In the genomic region with DNA sequence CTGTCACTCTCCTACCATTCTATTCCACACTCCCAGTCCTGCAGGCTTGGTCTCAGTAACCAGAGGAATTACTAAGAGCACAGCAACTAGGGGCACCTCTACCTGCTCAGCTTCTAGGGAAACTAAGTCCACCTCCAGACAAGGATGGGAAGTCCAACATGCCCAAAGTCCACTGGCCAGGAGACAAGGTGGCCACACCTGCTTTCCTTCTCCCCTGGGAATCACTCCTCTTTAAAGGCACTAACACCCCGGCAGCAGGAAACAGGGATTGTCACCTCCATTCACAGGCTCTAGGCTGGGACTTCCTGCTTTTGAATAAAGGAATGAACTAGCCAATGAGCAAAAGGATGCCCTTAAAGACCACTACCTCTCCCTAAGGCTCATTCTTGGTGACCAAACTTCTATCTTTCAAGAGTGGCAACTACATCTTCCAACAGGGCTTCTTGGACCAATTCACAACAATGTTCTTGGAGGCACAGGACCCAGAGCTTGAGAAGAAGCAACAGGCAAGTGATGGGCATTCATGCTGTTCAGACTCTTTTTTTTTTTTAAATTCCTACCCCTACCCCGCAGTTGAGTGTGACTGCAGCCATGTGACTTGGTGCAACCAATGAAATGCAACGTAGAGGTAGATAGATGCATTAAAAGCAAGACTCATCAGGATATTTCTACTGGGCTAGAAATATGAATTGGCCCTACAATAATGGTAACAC, we compare ENCODE assay signal across 9 mouse cellular contexts. TPM values are rescaled to one million over a fixed set of nuclear protein-coding genes. Genes with fewer than 3 reads are reported as not detected.
A peak's percentile ranks its signal among the peaks of the same experiment; 100 is the strongest.
DNase-seq lines count a peak whose midpoint lies in the region; ATAC-seq and TF ChIP-seq lines count a peak whose summit lies in the region.
"Had no signal": no experiment of that assay in that cellular context is flagged by ENCODE, and none has a peak within 500 bp of the region (broad histone marks: within the 10 kb centered on the region; RNA-seq: fewer than 3 reads in every experiment).

No protein-coding gene starts in this region.

- H3K4me3 ChIP-seq in embryonic facial prominence, embryonic 15.5 days (replicated peaks), result no peak overlapping the region
- H3K4me3 ChIP-seq in embryonic facial prominence, embryonic 10.5 days, result no peak overlapping the region; the same call in 1 of the 2 replicates
- H3K4me3 ChIP-seq in kidney, adult 2 months (ENCODE audit: insufficient read depth, low read depth, low read length), result no peak overlapping the region
- H3K4me3 ChIP-seq in stomach, embryonic 16.5 days (replicated peaks; ENCODE audit: low read length), result no peak overlapping the region; the same call in 1 of the 2 replicates
- no peak overlapping the region for H3K4me3 ChIP-seq in stomach, postnatal 0 days (ENCODE audit: low read depth, low read length)

- no peaks in the 10 kb centered on the region for H3K36me3 ChIP-seq in embryonic facial prominence, embryonic 15.5 days
- H3K36me3 ChIP-seq in embryonic facial prominence, embryonic 10.5 days (replicated peaks), result 0 out of 2 replicates have a peak, but pooled peaks cover 4% of the 10 kb centered on the region
- H3K36me3 ChIP-seq in kidney, adult 2 months (ENCODE audit: control insufficient read depth, insufficient read depth, low read length), result no peaks in the 10 kb centered on the region
- no peaks in the 10 kb centered on the region for H3K36me3 ChIP-seq in stomach, embryonic 16.5 days (ENCODE audit: control insufficient read depth, insufficient read depth, low read length)
- H3K36me3 ChIP-seq in stomach, postnatal 0 days (ENCODE audit: control insufficient read depth, insufficient read depth, low read length), result no peaks in the 10 kb centered on the region

- TF ChIP-seq EP300 in stomach, postnatal 0 days (optimal IDR thresholded peaks at IDR 0.05), result no peak

- 0 out of 2 replicates have a peak overlapping the region, but pooled peaks have one; percentile 1 for H3K4me2 ChIP-seq in embryonic facial prominence, embryonic 15.5 days (replicated peaks)
- H3K4me2 ChIP-seq in stomach, embryonic 16.5 days (ENCODE audit: low read depth, low read length), result peak overlapping the region; percentile 16; the same call in 1 of the 2 replicates
- no peak overlapping the region for H3K4me2 ChIP-seq in stomach, postnatal 0 days (replicated peaks; ENCODE audit: low read depth)

- H3K27me3 ChIP-seq in embryonic facial prominence, embryonic 15.5 days, result no peaks in the 10 kb centered on the region
- peaks cover 7% of the 10 kb centered on the region for H3K27me3 ChIP-seq in embryonic facial prominence, embryonic 10.5 days (replicated peaks; ENCODE audit: low read depth, poor library complexity, severe bottlenecking)
- H3K27me3 ChIP-seq in kidney, adult 2 months (replicated peaks; ENCODE audit: control insufficient read depth, insufficient read depth, low read length), result no peaks in the 10 kb centered on the region
- H3K27me3 ChIP-seq in stomach, embryonic 16.5 days (ENCODE audit: control insufficient read depth, insufficient read depth, low read length), result no peaks in the 10 kb centered on the region
- no peaks in the 10 kb centered on the region for H3K27me3 ChIP-seq in stomach, postnatal 0 days (ENCODE audit: control insufficient read depth, insufficient read depth, low read length)

- intact Hi-C loops in gastrocnemius, postnatal 36 days (cut with DNase I), result no loop called here

- no peak for DNase-seq in embryonic facial prominence, embryonic 10.5 days (ENCODE audit: low spot score)
- DNase-seq in kidney, adult 2 months, result peak; percentile 47
- DNase-seq in kidney, postnatal 14 days, result no peak
- no peak for DNase-seq in stomach, postnatal 0 days (ENCODE audit: low spot score)
- no peak for DNase-seq in thymus, postnatal 36 days
- no peak for DNase-seq in gastrocnemius, postnatal 36 days
- DNase-seq: gastrocnemius, postnatal 10 days had no signal

- no peak for ATAC-seq in embryonic facial prominence, embryonic 15.5 days (ENCODE audit: insufficient number of reproducible peaks, low FRiP score, low TSS enrichment, low read depth)
- ATAC-seq in stomach, embryonic 16.5 days (ENCODE audit: insufficient read depth, low FRiP score), result no peak
- ATAC-seq in stomach, postnatal 0 days (ENCODE audit: low FRiP score, low TSS enrichment), result no peak

- WGBS in embryonic facial prominence, embryonic 15.5 days, result 74% methylated on average over 3 of the region's 3 CpGs
- 73% methylated on average over 3 of the region's 3 CpGs for WGBS in embryonic facial prominence, embryonic 10.5 days
- 35% methylated on average over 3 of the region's 3 CpGs for WGBS in kidney, adult 2 months
- whole genome bisulfite sequencing in stomach, embryonic 16.5 days, result 55% methylated on average over 3 of the region's 3 CpGs
- 49% methylated on average over 3 of the region's 3 CpGs for WGBS in stomach, postnatal 0 days

- H3K27ac ChIP-seq in embryonic facial prominence, embryonic 15.5 days (replicated peaks), result no peak overlapping the region
- no peak overlapping the region for H3K27ac ChIP-seq in embryonic facial prominence, embryonic 10.5 days (replicated peaks)
- H3K27ac ChIP-seq in kidney, adult 2 months (ENCODE audit: insufficient read depth, low read depth, low read length), result peak overlapping the region; percentile 11; the same call in 1 of the 2 replicates
- peak overlapping the region; percentile 17; the same call in 1 of the 2 replicates for H3K27ac ChIP-seq in stomach, embryonic 16.5 days (ENCODE audit: low read length)
- no peak overlapping the region for H3K27ac ChIP-seq in stomach, postnatal 0 days (replicated peaks)

- H3K4me1 ChIP-seq in embryonic facial prominence, embryonic 15.5 days, result peaks cover 69% of the 10 kb centered on the region
- H3K4me1 ChIP-seq in embryonic facial prominence, embryonic 10.5 days, result peaks cover 70% of the 10 kb centered on the region
- peaks cover 52% of the 10 kb centered on the region for H3K4me1 ChIP-seq in kidney, adult 2 months (ENCODE audit: control insufficient read depth, insufficient read depth, low read length)
- peaks cover 57% of the 10 kb centered on the region for H3K4me1 ChIP-seq in stomach, embryonic 16.5 days (ENCODE audit: control insufficient read depth, insufficient read depth, low read length)
- peaks cover 13% of the 10 kb centered on the region for H3K4me1 ChIP-seq in stomach, postnatal 0 days (replicated peaks; ENCODE audit: control insufficient read depth, insufficient read depth)

- H3K9me3 ChIP-seq in embryonic facial prominence, embryonic 15.5 days (replicated peaks), result no peaks in the 10 kb centered on the region
- no peaks in the 10 kb centered on the region for H3K9me3 ChIP-seq in embryonic facial prominence, embryonic 10.5 days
- H3K9me3 ChIP-seq in stomach, embryonic 16.5 days (replicated peaks; ENCODE audit: control insufficient read depth, low read length), result no peaks in the 10 kb centered on the region
- no peaks in the 10 kb centered on the region for H3K9me3 ChIP-seq in stomach, postnatal 0 days (ENCODE audit: control insufficient read depth, low read length)

- TF ChIP-seq CTCF in kidney, adult 2 months (conservative IDR thresholded peaks at IDR 0.05; ENCODE audit: insufficient read depth, insufficient read length, low read depth, low read length), result no peak
- no peak for TF ChIP-seq CTCF in stomach, postnatal 0 days (IDR thresholded peaks at IDR 0.05; ENCODE audit: low read depth)

- TF ChIP-seq POLR2A in kidney, adult 2 months (IDR thresholded peaks at IDR 0.05; ENCODE audit: low read depth, low read length), result no peak

- H3K9ac ChIP-seq in embryonic facial prominence, embryonic 15.5 days, result no peak overlapping the region
- no peak overlapping the region for H3K9ac ChIP-seq in stomach, embryonic 16.5 days (ENCODE audit: low read length)
- no peak overlapping the region for H3K9ac ChIP-seq in stomach, postnatal 0 days (ENCODE audit: low read length)

RNA-seq across cellular contexts. Expression of gene Tspan14, which starts 3.0 kb away (rescaled TPM):
- 84.7 and 86.6 TPM in 2 replicates for polyA plus RNA-seq in embryonic facial prominence, embryonic 15.5 days (2015; fragmentation: Nextera tagmentation; extraction: Ambion mirVana)
- 88.1 and 92.5 TPM in 2 replicates for polyA plus RNA-seq in embryonic facial prominence, embryonic 10.5 days (2016; fragmentation: Nextera tagmentation; extraction: Ambion mirVana)
- 119 and 121 TPM in 2 replicates for polyA plus RNA-seq in kidney, adult 2 months (2012; rRNA removed)
- polyA plus RNA-seq in stomach, embryonic 16.5 days (2015; fragmentation: Nextera tagmentation; extraction: Ambion mirVana), result 77.3 and 88.1 TPM in 2 replicates
- polyA plus RNA-seq in stomach, postnatal 0 days (2015; fragmentation: Nextera tagmentation; extraction: Ambion mirVana), result 38.1 and 38.8 TPM in 2 replicates
- total RNA-seq in gastrocnemius, postnatal 36 days (2021), result 10 to 100 TPM; 11.5 to 12.1 TPM

RNA-seq across cellular contexts. Expression of gene Fam213a, which starts 49.9 kb away (rescaled TPM):
- polyA plus RNA-seq in embryonic facial prominence, embryonic 15.5 days (2015; fragmentation: Nextera tagmentation; extraction: Ambion mirVana), result 89.0 and 91.4 TPM in 2 replicates
- 36.6 and 40.1 TPM in 2 replicates for polyA plus RNA-seq in embryonic facial prominence, embryonic 10.5 days (2016; fragmentation: Nextera tagmentation; extraction: Ambion mirVana)
- 68.2 and 80.8 TPM in 2 replicates for polyA plus RNA-seq in kidney, adult 2 months (2012; rRNA removed)
- polyA plus RNA-seq in stomach, embryonic 16.5 days (2015; fragmentation: Nextera tagmentation; extraction: Ambion mirVana), result 42.4 and 45.1 TPM in 2 replicates
- polyA plus RNA-seq in stomach, postnatal 0 days (2015; fragmentation: Nextera tagmentation; extraction: Ambion mirVana), result 32.4 and 34.5 TPM in 2 replicates
- 10 to 100 TPM; 13.1 to 19.1 TPM for total RNA-seq in gastrocnemius, postnatal 36 days (2021)

Comparison
In these comparisons a context has a peak if more than half of its experiments do, and no peak if none do; other contexts are left out.
1. H3K27ac ChIP-seq: peak in kidney, adult 2 months (single experiment) and stomach, embryonic 16.5 days (single experiment); none in embryonic facial prominence, embryonic 15.5 days (single experiment), embryonic facial prominence, embryonic 10.5 days (single experiment) and stomach, postnatal 0 days (single experiment).